Mouse (Mus musculus) gastrocnemius, postnatal 14 days (tissue): ENCODE results near the gene Arhgef10l. TPM values are rescaled to one million over a fixed set of nuclear protein-coding genes. Genes with fewer than 3 reads are reported as not detected.

Experiments used
- DNase-seq: peaks from one replicate; pipeline ENCODE4 v3.0.0; 2021; ENCODE audit warnings: mixed read lengths
- intact Hi-C: fragments of 180-260 bp; cut with DNase I; formaldehyde crosslinking; loops from one replicate; pipeline ENCODE4 v1.15.1; 2025; ENCODE audit warnings: low total_unique reads
- total RNA-seq, 2 experiments: library from RNA; stranded (reverse); gene quantifications; 2 replicates each; pipeline ENCODE4 v1.2.3; 2021

Gene Arhgef10l
- total RNA-seq, 2 experiments from 2014 or later: 39.2 to 49.0 TPM

GRCm38 (mm10) chr4:140640668-140641067 lies 25.1 kb downstream of the Arhgef10l start:
- DNase-seq: no peak
- intact Hi-C loops: no loop called here

- DNase-seq: no peak
- intact Hi-C loops: no loop called here
Observed at GRCm38 (mm10) chr4:140640242-140640523, 25.6 kb downstream of the Arhgef10l start.

GRCm38 (mm10) chr4:140639431-140640241 lies 26.2 kb downstream of the Arhgef10l start:
- intact Hi-C loops: loop anchor here (5.0 kb wide), 1 partner anchor 33 kb away; no protein-coding TSS in a partner anchor
- no peak for DNase-seq

GRCm38 (mm10) chr4:140638591-140638990 lies 27.2 kb downstream of the Arhgef10l start:
- intact Hi-C loops: loop anchor here (5.0 kb wide), 1 partner anchor 34 kb away; no protein-coding TSS in a partner anchor
- DNase-seq: no peak

GRCm38 (mm10) chr4:140637269-140637668 lies 28.5 kb downstream of the Arhgef10l start:
- intact Hi-C loops: loop anchor here (5.0 kb wide), 1 partner anchor 35 kb away; no protein-coding TSS in a partner anchor
- no peak for DNase-seq

GRCm38 (mm10) chr4:140636312-140636996 lies 29.4 kb downstream of the Arhgef10l start:
- intact Hi-C loops: loop anchor here (5.0 kb wide), 1 partner anchor 36 kb away; no protein-coding TSS in a partner anchor
- DNase-seq: no peak

- peak; percentile 44 for DNase-seq
- intact Hi-C loops: loop anchor here (5.0 kb wide), 1 partner anchor 37 kb away; no protein-coding TSS in a partner anchor
Observed at GRCm38 (mm10) chr4:140634861-140635388, 30.9 kb downstream of the Arhgef10l start.

GRCm38 (mm10) chr4:140631276-140631849 lies 34.4 kb downstream of the Arhgef10l start:
- intact Hi-C loops: no loop called here
- no peak for DNase-seq

GRCm38 (mm10) chr4:140630651-140631241 lies 35.1 kb downstream of the Arhgef10l start:
- peak; percentile 59 for DNase-seq
- intact Hi-C loops: no loop called here

GRCm38 (mm10) chr4:140630136-140630535 lies 35.7 kb downstream of the Arhgef10l start:
- no peak for DNase-seq
- intact Hi-C loops: no loop called here

- intact Hi-C loops: no loop called here
- no peak for DNase-seq
Observed at GRCm38 (mm10) chr4:140628971-140629370, 36.8 kb downstream of the Arhgef10l start.

GRCm38 (mm10) chr4:140628412-140628943 lies 37.3 kb downstream of the Arhgef10l start:
- intact Hi-C loops: no loop called here
- no peak for DNase-seq

GRCm38 (mm10) chr4:140625651-140626525 lies 39.9 kb downstream of the Arhgef10l start:
- intact Hi-C loops: no loop called here
- no peak for DNase-seq

GRCm38 (mm10) chr4:140624468-140625176 lies 41.2 kb downstream of the Arhgef10l start:
- DNase-seq: peak; percentile 47
- intact Hi-C loops: no loop called here

GRCm38 (mm10) chr4:140624087-140624467 lies 41.7 kb downstream of the Arhgef10l start:
- intact Hi-C loops: no loop called here
- no peak for DNase-seq

GRCm38 (mm10) chr4:140622819-140623218 lies 43.0 kb downstream of the Arhgef10l start:
- no peak for DNase-seq
- intact Hi-C loops: no loop called here

GRCm38 (mm10) chr4:140620496-140620895 lies 45.3 kb downstream of the Arhgef10l start:
- intact Hi-C loops: no loop called here
- no peak for DNase-seq
